Mouse (Mus musculus) intestine, embryonic 15.5 days (tissue): ENCODE results near the gene Cdk14. TPM values are rescaled to one million over a fixed set of nuclear protein-coding genes. Genes with fewer than 3 reads are reported as not detected.

Experiments
- ATAC-seq: fragments of 200-750 bp; cut with Nextera tagmentation; 2 replicates; pipeline ENCODE4 v1.8.0; 2017; ENCODE audit warnings: moderate TSS enrichment, moderate library complexity
- H3K27ac ChIP-seq: fragments of 300-500 bp; sonication (generic); 2 replicates; pipeline ENCODE4 v1.5.1; 2015; ENCODE audit warnings: mild to moderate bottlenecking, inconsistent platforms
- H3K27me3 ChIP-seq: fragments of 300-500 bp; sonication (generic); replicated peaks from 2 replicates; pipeline ENCODE4 v1.6.1; 2015; ENCODE audit warnings: inconsistent platforms
- H3K36me3 ChIP-seq: fragments of 300-500 bp; sonication (generic); 2 replicates; pipeline ENCODE4 v1.6.1; 2015; ENCODE audit warnings: inconsistent platforms
- H3K4me1 ChIP-seq: fragments of 300-500 bp; sonication (generic); replicated peaks from 2 replicates; pipeline ENCODE4 v1.6.1; 2015; ENCODE audit warnings: inconsistent platforms
- H3K4me2 ChIP-seq: fragments of 300-500 bp; sonication (generic); replicated peaks from 2 replicates; pipeline ENCODE4 v1.6.1; 2015; ENCODE audit warnings: mild to moderate bottlenecking, inconsistent platforms
- H3K4me3 ChIP-seq: fragments of 300-500 bp; sonication (generic); replicated peaks from 2 replicates; pipeline ENCODE4 v1.5.1; 2015; ENCODE audit warnings: inconsistent platforms
- H3K9ac ChIP-seq: fragments of 300-500 bp; sonication (generic); 2 replicates; pipeline ENCODE4 v1.6.1; 2015; ENCODE audit warnings: inconsistent platforms
- H3K9me3 ChIP-seq: fragments of 300-500 bp; sonication (generic); 2 replicates; pipeline ENCODE4 v1.6.1; 2016; ENCODE audit warnings: inconsistent platforms
- WGBS: fragments of 180-500 bp; shearing (Covaris S2); methylation state at CpG from one replicate; pipeline ENCODE4 v1.1.7; 2015; 5-methylcytosine and 5-hydroxymethylcytosine counted together
- polyA plus RNA-seq: library from polyadenylated mRNA; unstranded; fragments of >200 nt; fragmentation: Nextera tagmentation; extraction: Ambion mirVana; gene quantifications from 2 replicates; pipeline ENCODE4 v1.2.1, GENCODE M21; 2015

The Cdk14 gene
- polyA plus RNA-seq, 1 experiment from 2014 or later: 16.6 TPM

DNA sequence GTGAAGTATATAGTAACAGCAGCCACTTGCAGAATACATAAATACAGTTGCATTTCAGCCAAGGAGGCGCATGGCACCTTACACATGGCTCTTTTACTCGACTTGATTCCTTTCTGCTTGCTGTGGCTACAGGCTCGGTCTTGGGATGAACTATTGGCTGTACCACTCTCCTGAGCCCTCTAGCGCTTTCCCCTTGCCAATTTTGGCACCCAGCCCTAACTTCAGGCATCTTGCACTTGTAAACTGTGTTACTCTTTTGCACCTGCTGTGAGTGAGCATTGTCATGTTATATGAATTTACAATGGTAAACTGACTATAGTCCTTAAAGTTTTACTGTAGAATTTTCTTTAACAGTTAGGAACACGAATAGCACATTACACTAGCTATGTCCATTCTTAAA lies 603.1 kb downstream of the Cdk14 start:
- no peaks in the 10 kb centered on the region for H3K27me3 ChIP-seq
- H3K9me3 ChIP-seq: no peaks in the 10 kb centered on the region
- H3K36me3 ChIP-seq: no peaks in the 10 kb centered on the region
- no peaks in the 10 kb centered on the region for H3K4me1 ChIP-seq
- 84% methylated on average over 5 of the region's 5 CpGs for WGBS
- H3K4me3 ChIP-seq: no peak overlapping the region
- no peak for ATAC-seq
- no peak overlapping the region for H3K9ac ChIP-seq
- no peak overlapping the region for H3K27ac ChIP-seq
- H3K4me2 ChIP-seq: no peak overlapping the region

DNA sequence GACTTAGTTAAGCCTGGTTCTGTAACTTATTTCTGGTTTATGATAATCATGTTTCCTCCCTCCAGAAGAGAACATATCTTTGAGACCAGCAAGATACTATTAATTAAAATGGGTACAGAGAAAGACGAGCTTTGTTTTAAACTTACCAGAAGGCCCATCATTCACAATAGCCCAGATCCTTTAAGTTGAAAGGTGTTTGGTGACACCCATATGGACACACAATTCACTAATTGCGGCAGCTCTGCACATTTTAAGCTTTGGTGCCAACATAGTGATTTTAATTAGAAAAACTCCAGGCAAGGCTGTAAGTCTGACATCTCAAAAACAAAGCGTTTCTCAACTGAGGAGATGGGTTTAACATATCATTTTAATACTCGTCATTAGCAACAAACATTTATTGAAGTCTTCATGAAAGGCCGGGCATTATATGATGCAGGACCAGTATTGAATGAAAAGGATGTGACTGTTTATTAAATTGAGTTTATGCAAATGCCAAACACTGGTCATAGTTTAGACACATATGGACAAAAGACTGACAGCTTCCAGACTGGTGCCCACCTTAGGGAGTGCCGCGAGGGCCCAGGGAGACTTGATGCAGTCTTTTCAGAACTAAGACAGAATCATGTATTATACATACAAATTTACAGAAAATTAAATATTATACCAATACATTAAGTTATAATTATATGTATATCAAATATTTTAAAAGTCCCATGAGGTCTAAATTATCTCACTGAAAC lies 605.5 kb downstream of the Cdk14 start:
- WGBS: 78% methylated on average over 7 of the region's 7 CpGs
- H3K9me3 ChIP-seq: no peaks in the 10 kb centered on the region
- H3K27ac ChIP-seq: no peak overlapping the region
- H3K36me3 ChIP-seq: no peaks in the 10 kb centered on the region
- no peaks in the 10 kb centered on the region for H3K4me1 ChIP-seq
- H3K4me3 ChIP-seq: no peak overlapping the region
- no peak overlapping the region for H3K4me2 ChIP-seq
- ATAC-seq: no peak
- H3K27me3 ChIP-seq: no peaks in the 10 kb centered on the region
- H3K9ac ChIP-seq: no peak overlapping the region

DNA sequence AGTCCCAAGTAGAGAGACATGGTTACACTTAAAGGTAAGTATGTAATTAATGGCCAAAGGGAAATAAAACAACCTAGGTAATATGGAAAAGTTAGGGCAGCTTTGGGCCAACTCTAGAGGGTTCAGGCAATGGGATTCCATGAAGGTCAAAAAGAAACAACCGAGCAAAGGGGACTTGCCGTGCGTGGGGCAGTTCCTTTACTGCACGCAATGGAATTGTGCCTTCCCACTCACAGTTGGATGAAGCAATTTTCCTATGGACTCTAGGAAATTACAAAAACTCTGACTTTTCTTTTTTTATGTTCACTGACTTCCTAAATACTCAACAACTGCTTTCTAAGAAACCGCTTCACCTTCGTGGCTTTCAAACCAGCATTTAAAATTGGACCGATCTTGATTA lies 606.8 kb downstream of the Cdk14 start:
- WGBS: 95% methylated on average over 7 of the region's 7 CpGs
- Histone ChIP-seq H3K36me3 (no peaks in the 10 kb centered on the region), H3K27ac (no peak overlapping the region), H3K4me1 (no peaks in the 10 kb centered on the region), H3K4me2 (no peak overlapping the region), H3K9me3 (no peaks in the 10 kb centered on the region), H3K4me3 (no peak overlapping the region), H3K27me3 (no peaks in the 10 kb centered on the region), H3K9ac (no peak overlapping the region)
- ATAC-seq: no peak

DNA sequence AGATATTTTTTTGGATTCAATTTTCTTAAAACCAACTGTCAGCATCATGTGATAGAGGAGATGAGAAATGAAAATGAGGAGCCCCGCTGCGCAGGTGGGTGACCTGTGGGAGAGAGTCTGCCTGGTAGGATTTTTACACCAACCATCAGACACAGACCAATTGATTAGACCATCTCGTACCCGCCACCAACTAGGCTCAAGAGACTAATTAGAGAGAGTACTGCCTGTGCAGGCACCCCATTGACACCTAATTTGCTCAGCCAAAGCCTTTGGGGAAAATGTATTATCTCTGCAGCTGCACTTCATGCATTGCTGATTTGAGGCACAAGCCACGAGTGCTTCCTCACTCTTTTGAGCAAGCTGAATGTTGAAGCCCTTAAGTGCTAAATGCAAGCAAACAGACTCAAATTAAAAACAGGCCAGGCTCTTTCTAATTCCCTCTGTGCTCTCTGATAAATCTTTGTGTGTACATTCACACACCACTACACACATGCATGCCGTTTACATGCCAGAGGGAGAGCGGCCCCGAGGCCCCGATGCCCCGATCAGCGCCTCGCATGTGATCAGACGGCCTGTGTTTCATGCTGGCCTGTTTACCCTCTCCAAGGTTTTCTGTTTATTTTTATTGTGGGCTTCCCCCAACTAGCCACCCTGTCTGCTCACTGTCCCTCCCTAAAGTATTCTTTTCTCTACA lies 607.9 kb downstream of the Cdk14 start:
- Histone ChIP-seq H3K27me3 (no peaks in the 10 kb centered on the region), H3K36me3 (no peaks in the 10 kb centered on the region), H3K4me1 (no peaks in the 10 kb centered on the region), H3K27ac (no peak overlapping the region), H3K4me3 (no peak overlapping the region), H3K9ac (no peak overlapping the region), H3K4me2 (no peak overlapping the region), H3K9me3 (no peaks in the 10 kb centered on the region)
- ATAC-seq: no peak
- WGBS: 67% methylated on average over 13 of the region's 13 CpGs

DNA sequence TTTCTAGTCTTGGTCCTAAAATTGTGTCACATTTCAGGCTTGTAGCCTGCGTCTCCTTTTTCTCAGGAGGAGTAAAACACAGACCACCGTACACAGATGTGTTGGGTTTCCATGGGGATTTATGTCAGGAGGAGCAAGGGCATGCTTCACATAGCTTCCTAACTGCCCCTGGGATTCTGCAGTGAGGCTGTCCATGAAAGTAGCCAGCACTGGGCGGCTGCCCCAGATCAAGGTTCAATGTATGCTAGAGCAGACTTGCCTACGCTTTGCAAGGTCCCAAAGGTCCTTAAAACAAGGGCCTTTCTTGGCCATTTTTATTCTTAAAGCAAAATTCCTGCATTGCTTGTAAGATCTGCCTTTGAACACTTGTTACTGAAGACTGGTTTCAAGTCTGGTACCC lies 614.9 kb downstream of the Cdk14 start:
- Histone ChIP-seq H3K27ac (no peak overlapping the region), H3K4me1 (no peaks in the 10 kb centered on the region), H3K9me3 (no peaks in the 10 kb centered on the region), H3K9ac (no peak overlapping the region), H3K36me3 (no peaks in the 10 kb centered on the region), H3K4me2 (no peak overlapping the region), H3K4me3 (no peak overlapping the region), H3K27me3 (no peaks in the 10 kb centered on the region)
- WGBS: 70% methylated on average over 4 of the region's 4 CpGs
- no peak for ATAC-seq

DNA sequence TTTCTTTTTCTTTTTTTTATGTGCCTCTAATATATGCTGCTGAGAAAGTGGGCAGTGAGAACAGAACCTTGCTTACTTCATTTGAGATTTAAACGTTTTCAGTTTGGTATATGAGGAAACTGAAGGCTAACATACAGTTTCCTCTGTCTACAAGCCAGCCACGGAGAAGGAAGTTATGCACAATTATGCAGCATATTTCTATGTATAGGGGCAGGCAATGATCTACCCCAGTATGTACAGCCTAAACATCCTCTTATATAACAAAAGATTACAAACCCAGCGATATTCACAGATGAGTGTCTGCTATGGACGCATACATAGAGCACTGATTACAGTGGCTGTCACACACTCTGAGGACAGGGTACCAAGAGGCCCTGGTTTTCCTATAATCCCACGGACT lies 616.4 kb downstream of the Cdk14 start:
- H3K27me3 ChIP-seq: no peaks in the 10 kb centered on the region
- H3K4me1 ChIP-seq: no peaks in the 10 kb centered on the region
- no peaks in the 10 kb centered on the region for H3K36me3 ChIP-seq
- 71% methylated on average over 5 of the region's 5 CpGs for WGBS
- H3K9me3 ChIP-seq: no peaks in the 10 kb centered on the region
- H3K9ac ChIP-seq: no peak overlapping the region
- no peak overlapping the region for H3K27ac ChIP-seq
- no peak for ATAC-seq
- H3K4me3 ChIP-seq: no peak overlapping the region
- H3K4me2 ChIP-seq: no peak overlapping the region

DNA sequence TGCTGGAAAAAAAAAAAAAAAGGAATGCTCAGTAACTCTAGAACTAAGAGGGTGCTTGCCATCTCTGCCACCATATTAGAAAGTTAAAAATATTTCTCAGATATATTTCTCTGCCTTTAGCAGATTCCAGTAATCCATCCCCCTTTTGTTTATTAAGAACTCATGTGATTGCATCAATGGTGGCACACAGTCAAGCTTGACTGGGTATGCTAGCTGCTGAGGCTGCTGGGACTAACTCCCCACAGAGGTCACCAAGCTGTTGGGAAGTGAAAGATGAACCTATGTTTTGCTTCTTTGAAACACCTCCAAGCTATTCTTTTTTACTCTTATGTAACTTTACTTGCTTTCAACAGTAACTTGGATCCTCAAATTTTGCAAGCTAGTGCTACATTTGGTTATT lies 618.1 kb downstream of the Cdk14 start:
- no peaks in the 10 kb centered on the region for H3K36me3 ChIP-seq
- no peak overlapping the region for H3K9ac ChIP-seq
- H3K27me3 ChIP-seq: no peaks in the 10 kb centered on the region
- H3K4me1 ChIP-seq: no peaks in the 10 kb centered on the region
- H3K27ac ChIP-seq: no peak overlapping the region
- no peak for ATAC-seq
- H3K4me2 ChIP-seq: no peak overlapping the region
- H3K9me3 ChIP-seq: no peaks in the 10 kb centered on the region
- H3K4me3 ChIP-seq: no peak overlapping the region

DNA sequence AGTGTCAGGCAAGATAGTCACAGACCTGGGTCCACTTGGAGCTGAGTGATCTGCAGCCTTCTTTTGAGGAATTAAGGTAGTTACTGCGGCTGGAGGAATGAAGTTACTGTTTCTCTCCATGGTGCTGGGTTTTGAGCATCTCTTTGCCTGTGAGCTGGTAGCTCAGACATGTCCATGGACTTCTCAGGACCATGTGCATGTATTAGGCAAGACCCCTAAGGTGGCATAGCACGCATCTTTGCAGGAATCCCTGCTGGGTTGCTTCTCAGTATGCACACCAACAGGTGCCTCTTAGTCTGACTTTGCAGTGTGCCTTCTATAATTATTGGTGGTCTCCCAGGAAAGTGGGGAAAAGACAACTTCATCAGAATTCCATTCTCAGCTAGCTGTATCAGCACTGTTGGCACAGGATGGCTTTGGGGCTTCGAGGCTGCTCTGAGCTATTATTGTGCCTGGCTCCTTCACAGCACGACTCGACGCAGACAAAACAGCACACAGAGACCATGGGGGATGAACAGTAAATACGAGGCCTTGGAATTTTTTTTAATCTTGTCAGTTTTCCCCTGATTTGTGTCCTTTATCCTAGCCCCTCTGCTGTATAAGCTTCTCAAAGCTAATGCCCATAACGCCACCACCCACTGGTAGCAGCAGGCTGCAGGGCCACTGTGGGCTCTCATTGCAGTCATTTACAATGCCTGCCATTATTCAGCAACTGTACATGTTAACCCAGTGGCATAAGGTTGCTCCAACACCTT lies 618.8 kb downstream of the Cdk14 start:
- no peaks in the 10 kb centered on the region for H3K9me3 ChIP-seq
- H3K36me3 ChIP-seq: no peaks in the 10 kb centered on the region
- ATAC-seq: no peak
- no peak overlapping the region for H3K4me2 ChIP-seq
- H3K27ac ChIP-seq: no peak overlapping the region
- WGBS: 86% methylated on average over 8 of the region's 8 CpGs
- no peak overlapping the region for H3K9ac ChIP-seq
- H3K27me3 ChIP-seq: no peaks in the 10 kb centered on the region
- no peaks in the 10 kb centered on the region for H3K4me1 ChIP-seq
- no peak overlapping the region for H3K4me3 ChIP-seq

DNA sequence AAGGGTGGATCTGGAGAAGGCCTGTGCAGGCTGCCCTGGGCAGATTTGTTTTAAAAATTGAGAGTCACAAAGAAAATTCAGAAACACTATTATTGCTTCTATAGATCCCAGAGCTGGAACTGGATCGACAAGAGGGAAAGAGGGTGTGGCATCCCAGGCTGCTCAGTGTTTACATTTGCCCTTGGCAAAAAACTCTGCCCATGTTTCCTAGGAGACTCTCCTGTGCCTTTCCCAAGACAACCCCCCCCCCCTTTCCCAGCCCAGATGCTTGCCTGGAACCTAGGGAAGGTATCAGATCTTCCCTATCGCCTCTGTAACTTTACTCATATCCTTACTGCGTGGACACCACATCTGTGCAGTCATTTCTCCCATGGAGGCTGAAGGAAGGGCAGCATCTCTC lies 628.9 kb downstream of the Cdk14 start:
- H3K9ac ChIP-seq: no peak overlapping the region
- no peak for ATAC-seq
- H3K4me2 ChIP-seq: no peak overlapping the region
- no peak overlapping the region for H3K27ac ChIP-seq
- no peaks in the 10 kb centered on the region for H3K36me3 ChIP-seq
- no peak overlapping the region for H3K4me3 ChIP-seq
- WGBS: 56% methylated on average over 3 of the region's 3 CpGs
- H3K9me3 ChIP-seq: no peaks in the 10 kb centered on the region
- no peaks in the 10 kb centered on the region for H3K4me1 ChIP-seq
- no peaks in the 10 kb centered on the region for H3K27me3 ChIP-seq

DNA sequence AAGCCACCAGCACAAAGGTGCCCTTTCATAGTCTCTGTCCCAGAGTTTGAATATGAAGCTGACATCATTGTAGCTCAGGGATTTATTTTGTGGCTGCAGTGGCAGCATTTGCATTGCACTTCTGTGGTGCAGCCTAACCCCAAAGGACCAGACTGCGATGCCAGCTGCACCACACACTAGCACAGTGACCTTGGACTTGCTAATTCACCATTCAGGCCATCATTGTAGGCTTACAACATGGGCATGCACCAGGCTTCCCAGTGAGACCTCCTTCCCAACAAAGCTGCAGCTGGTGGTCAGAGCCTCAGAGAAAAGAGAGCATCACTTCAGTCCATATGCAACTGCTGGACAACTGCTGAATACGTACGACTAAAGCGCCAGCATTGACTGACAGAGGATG lies 629.8 kb downstream of the Cdk14 start:
- H3K4me3 ChIP-seq: no peak overlapping the region
- no peak overlapping the region for H3K4me2 ChIP-seq
- H3K4me1 ChIP-seq: no peaks in the 10 kb centered on the region
- no peaks in the 10 kb centered on the region for H3K36me3 ChIP-seq
- H3K27ac ChIP-seq: no peak overlapping the region
- H3K9ac ChIP-seq: no peak overlapping the region
- no peaks in the 10 kb centered on the region for H3K27me3 ChIP-seq
- ATAC-seq: no peak
- WGBS: 85% methylated on average over 4 of the region's 4 CpGs
- no peaks in the 10 kb centered on the region for H3K9me3 ChIP-seq

DNA sequence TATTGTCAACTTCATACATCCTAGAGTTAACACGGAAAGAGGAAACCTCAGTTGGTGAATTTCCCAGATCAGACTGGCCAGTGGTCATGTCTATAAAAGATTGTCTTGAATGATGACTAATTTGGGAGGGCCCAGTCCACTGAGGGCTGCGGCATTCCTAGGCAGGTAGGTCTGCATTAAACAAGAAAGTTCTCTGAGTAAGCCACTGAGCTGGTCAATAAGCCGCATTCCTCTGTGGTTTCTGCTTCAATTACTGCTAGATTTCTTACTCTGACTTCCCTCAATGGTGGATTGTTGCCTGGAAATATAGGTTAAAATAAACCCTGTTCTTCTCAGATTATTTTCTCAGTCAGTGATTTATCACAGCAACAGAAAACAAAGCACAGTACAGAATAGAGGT lies 631.6 kb downstream of the Cdk14 start:
- Histone ChIP-seq H3K27ac (no peak overlapping the region), H3K9me3 (no peaks in the 10 kb centered on the region), H3K27me3 (no peaks in the 10 kb centered on the region), H3K4me3 (no peak overlapping the region), H3K4me2 (no peak overlapping the region), H3K36me3 (no peaks in the 10 kb centered on the region), H3K9ac (no peak overlapping the region), H3K4me1 (no peaks in the 10 kb centered on the region)
- WGBS: 82% methylated on average over 3 of the region's 3 CpGs
- ATAC-seq: no peak

DNA sequence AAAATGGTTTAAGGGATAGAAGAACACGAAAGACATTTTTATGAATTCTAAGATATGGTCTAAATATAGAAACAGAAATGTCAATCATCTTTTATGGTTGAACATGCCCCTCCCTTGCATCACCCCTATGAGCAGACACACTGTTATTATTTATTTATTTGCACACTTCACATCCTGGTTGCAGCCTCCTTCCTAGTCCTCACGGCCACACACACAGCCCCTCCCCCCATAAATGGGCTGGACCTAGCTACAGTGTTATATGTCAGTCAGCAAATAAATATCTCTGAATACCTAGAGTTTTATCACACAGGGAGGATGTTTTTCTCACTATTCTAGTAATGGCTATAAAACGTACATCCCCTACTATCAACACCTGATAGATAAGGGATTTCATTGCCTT lies 633.3 kb downstream of the Cdk14 start:
- 48% methylated on average over 3 of the region's 3 CpGs for WGBS
- no peak overlapping the region for H3K27ac ChIP-seq
- no peaks in the 10 kb centered on the region for H3K27me3 ChIP-seq
- H3K36me3 ChIP-seq: no peaks in the 10 kb centered on the region
- no peak overlapping the region for H3K4me3 ChIP-seq
- no peaks in the 10 kb centered on the region for H3K9me3 ChIP-seq
- H3K4me1 ChIP-seq: no peaks in the 10 kb centered on the region
- peak; percentile 59; the same call in 1 of the 2 replicates for ATAC-seq
- H3K9ac ChIP-seq: no peak overlapping the region
- no peak overlapping the region for H3K4me2 ChIP-seq
